Mouse (Mus musculus): ENCODE data around the gene Gm10300. TPM values are rescaled to one million over a fixed set of nuclear protein-coding genes. Genes with fewer than 3 reads are reported as not detected.

Gene Gm10300
- polyA plus RNA-seq, 1 experiment from 2014 or later = not detected

DNA sequence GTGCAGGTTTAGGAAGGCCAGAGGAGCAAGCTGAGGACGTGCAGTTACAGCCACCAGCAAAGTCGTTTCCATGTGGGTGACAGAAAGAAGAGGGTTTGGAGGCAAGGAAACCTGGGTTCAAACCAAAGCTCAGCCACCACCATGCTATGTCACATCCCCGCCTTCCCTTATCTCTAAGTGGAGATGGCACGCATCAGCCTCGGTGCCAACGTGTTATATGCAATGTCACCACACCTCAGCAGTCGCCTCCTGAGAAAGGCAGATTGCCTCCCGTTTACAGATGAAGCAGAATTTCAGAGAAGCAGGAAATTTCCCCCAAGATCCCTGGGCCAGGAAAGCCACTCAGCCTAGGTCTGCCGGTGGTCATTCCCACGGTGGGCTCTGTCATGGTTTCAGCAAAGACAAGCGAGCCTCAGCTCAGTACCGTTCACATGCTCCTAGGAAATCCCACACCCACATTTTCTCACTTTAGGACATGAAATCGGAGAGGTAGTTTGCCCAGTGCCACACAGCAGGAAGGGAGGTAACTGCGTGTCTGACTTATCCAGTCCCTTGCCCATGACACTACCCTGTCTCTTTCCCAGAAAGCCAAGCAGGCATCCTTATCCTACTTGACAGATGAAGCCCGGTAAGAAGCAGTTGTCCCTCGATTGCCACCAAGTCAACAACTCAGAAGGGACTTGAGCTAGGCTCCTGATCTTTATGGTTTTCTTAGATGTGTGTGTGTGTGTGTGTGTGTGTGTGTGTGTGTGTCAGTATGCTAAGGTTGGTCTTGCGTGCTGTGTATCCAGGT is 14.3 kb upstream of the Gm10300 start:
- Histone ChIP-seq H3K9me3 (no peaks in the 10 kb centered on the region), H3K4me1 (replicated peaks) (no peaks in the 10 kb centered on the region), H3K4me3 (replicated peaks) (no peak overlapping the region), H3K36me3 (no peaks in the 10 kb centered on the region), H3K27me3 (no peaks in the 10 kb centered on the region), H3K9ac (replicated peaks) (no peak overlapping the region), H3K27ac (no peak overlapping the region), H3K4me2 (replicated peaks) (no peak overlapping the region)
- ATAC-seq = no peak
- WGBS = 83% methylated on average over 17 of the region's 17 CpGs

DNA sequence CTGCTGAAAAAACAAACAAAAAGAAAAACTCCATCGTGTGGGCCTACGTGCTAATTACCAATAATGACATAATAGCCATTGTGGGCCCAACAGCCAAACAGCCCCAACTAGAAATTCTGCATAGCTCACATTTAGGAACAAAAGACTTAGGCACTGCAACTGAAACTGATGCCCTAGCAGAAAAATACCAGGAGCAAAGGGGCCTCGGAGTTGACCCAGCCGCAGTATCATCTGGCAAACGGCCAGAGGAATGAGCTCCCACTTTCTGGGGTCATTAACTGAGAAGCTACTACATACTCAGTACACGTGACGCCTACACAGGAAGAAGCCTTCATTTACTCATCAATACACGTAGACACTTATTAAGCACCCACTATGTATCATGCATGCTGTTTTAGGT is 12.2 kb upstream of the Gm10300 start:
- WGBS = 78% methylated on average over 8 of the region's 8 CpGs

DNA sequence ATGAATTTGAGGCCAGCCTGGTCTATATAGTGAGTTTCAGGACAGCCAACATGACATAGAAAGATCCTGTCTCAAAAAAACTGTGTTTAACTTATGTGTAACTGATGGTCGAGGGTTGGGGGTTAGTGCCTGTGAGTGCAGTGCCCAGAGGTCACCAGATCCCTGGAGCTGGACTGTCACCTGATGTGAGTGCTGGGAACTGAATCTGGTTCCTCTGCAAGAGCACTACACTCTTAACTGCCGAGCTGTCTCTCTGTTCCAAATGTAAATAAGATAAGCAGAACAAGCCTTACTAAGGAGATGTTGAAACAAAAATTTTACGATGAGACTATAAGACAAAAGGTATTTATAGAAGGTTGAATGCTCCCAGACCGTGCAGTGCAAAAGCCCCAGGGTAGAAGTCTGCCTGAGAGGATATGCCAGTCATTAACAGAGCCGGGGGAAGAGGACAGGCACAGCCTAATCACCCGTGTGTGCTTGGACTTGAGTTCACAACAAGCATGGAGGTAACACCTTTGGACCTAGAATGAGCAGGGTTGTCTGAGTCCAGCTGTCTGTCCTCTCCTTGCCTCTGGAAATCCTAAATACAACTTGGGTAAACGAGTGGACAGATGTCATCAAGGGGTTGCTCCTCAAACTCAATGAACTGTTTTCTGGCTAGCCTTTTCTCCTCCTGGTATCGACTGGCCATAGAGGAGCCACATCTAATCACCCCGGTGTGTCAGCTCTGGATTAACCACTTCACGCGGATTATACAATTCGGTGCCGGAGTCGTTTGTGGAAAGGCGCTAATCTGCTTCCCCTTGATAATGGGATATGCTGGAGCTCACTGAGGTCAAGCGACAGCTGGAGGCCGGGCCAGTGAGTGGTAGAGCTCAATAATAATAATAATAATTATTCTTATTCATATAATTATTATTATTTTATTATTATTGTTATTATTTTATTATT is 11.3 kb upstream of the Gm10300 start:
- Histone ChIP-seq H3K9ac (replicated peaks) (no peak overlapping the region), H3K4me3 (replicated peaks) (no peak overlapping the region), H3K27me3 (no peaks in the 10 kb centered on the region), H3K4me2 (replicated peaks) (no peak overlapping the region), H3K36me3 (no peaks in the 10 kb centered on the region), H3K9me3 (no peaks in the 10 kb centered on the region), H3K4me1 (replicated peaks) (peaks cover 9% of the 10 kb centered on the region), H3K27ac (no peak overlapping the region)
- no peak for ATAC-seq
- WGBS = 68% methylated on average over 17 of the region's 17 CpGs

More for the DNA sequence above, 12.2 kb upstream of the Gm10300 start:
- Histone ChIP-seq H3K9ac (replicated peaks) (no peak overlapping the region), H3K9me3 (no peaks in the 10 kb centered on the region), H3K4me1 (replicated peaks) (peaks cover 9% of the 10 kb centered on the region), H3K4me3 (replicated peaks) (no peak overlapping the region), H3K27me3 (no peaks in the 10 kb centered on the region), H3K27ac (no peak overlapping the region), H3K36me3 (no peaks in the 10 kb centered on the region), H3K4me2 (replicated peaks) (no peak overlapping the region)
- no peak for ATAC-seq

DNA sequence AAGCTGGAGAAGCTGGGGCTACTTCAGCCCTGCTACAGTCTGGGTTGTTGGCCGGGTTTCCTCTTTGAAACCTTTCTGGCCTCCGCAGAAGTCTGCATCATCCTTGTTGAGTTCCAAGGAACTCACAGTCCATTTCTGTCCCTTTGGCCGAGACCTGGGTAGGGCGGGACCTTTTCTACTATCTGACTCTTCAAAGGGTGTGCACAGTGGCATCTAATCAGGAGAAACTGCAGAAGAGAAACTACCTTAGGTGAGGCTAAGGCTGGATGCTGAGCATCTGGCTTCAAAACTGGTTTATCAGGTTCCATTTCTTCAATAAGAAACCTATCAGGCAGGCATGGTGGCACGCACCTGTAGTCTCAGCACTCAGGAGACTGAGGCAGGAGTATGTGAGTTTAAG is 9.9 kb upstream of the Gm10300 start:
- Histone ChIP-seq H3K4me1 (replicated peaks) (peaks cover 9% of the 10 kb centered on the region), H3K27ac (no peak overlapping the region), H3K4me2 (replicated peaks) (no peak overlapping the region), H3K9me3 (no peaks in the 10 kb centered on the region), H3K4me3 (replicated peaks) (no peak overlapping the region), H3K9ac (replicated peaks) (no peak overlapping the region), H3K36me3 (no peaks in the 10 kb centered on the region), H3K27me3 (no peaks in the 10 kb centered on the region)
- WGBS = 92% methylated on average over 5 of the region's 5 CpGs
- no peak for ATAC-seq

DNA sequence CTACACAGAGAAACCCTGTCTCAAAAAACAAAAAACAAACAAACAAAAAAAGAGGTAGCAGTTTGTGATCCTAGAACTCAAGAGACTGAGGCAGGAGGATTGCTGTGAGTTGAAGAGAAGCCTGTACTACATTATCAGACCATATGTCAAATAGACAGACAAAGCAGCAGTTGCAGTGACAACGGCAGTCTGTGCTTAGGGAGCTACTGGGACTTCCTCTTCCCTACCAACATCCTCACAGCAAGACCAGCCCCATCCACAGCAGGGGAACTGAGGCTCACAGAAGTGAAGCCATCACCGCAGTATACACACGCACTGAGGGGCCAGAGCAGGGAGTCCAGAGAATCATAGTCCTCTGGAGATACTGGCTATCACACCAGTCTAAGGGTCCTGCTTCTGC is 8.9 kb upstream of the Gm10300 start:
- peaks cover 9% of the 10 kb centered on the region for H3K4me1 ChIP-seq (replicated peaks)
- no peak overlapping the region for H3K4me2 ChIP-seq (replicated peaks)
- no peak overlapping the region for H3K4me3 ChIP-seq (replicated peaks)
- 78% methylated on average over 3 of the region's 3 CpGs for WGBS
- H3K27me3 ChIP-seq = no peaks in the 10 kb centered on the region
- no peaks in the 10 kb centered on the region for H3K36me3 ChIP-seq
- H3K27ac ChIP-seq = no peak overlapping the region
- H3K9ac ChIP-seq (replicated peaks) = no peak overlapping the region
- no peak for ATAC-seq
- no peaks in the 10 kb centered on the region for H3K9me3 ChIP-seq

DNA sequence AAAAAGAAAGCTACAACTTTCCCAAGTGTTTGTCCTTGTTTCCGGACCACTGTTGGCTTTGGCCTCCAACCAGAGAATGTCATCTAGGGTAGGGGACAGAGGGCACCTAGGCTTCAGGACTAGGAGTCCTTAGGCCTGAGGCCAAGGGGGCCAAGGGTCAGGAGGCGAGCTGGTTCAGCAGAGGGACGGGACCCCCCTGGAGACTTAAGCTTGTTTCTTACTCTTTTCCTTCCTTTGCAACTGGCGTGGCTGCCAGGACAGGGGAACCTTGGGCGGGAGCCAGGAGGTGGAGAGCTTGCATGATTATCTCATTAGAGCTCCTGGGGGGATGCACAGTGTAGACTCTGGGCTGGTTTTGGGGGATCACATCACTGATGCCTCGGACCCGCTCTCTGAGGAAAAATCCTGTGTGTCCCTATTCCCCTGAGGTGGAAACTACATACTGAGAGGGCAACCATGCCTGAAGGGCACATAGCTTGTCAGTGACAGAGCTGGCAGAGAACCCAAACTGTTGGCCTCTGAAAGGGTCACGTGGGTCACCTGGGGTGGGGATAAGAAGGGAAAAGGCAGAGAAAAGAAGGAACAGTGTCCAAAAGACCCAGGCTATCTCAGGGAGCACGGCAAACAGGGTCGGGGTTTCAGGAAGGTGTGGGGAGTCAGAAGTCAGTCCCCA is 8.3 kb upstream of the Gm10300 start:
- no peak for ATAC-seq
- H3K27me3 ChIP-seq = no peaks in the 10 kb centered on the region
- H3K4me3 ChIP-seq (replicated peaks) = no peak overlapping the region
- H3K4me1 ChIP-seq (replicated peaks) = peaks cover 9% of the 10 kb centered on the region
- H3K27ac ChIP-seq = no peak overlapping the region
- no peak overlapping the region for H3K4me2 ChIP-seq (replicated peaks)
- H3K9ac ChIP-seq (replicated peaks) = no peak overlapping the region
- H3K9me3 ChIP-seq = no peaks in the 10 kb centered on the region
- no peaks in the 10 kb centered on the region for H3K36me3 ChIP-seq
- 53% methylated on average over 10 of the region's 10 CpGs for WGBS

DNA sequence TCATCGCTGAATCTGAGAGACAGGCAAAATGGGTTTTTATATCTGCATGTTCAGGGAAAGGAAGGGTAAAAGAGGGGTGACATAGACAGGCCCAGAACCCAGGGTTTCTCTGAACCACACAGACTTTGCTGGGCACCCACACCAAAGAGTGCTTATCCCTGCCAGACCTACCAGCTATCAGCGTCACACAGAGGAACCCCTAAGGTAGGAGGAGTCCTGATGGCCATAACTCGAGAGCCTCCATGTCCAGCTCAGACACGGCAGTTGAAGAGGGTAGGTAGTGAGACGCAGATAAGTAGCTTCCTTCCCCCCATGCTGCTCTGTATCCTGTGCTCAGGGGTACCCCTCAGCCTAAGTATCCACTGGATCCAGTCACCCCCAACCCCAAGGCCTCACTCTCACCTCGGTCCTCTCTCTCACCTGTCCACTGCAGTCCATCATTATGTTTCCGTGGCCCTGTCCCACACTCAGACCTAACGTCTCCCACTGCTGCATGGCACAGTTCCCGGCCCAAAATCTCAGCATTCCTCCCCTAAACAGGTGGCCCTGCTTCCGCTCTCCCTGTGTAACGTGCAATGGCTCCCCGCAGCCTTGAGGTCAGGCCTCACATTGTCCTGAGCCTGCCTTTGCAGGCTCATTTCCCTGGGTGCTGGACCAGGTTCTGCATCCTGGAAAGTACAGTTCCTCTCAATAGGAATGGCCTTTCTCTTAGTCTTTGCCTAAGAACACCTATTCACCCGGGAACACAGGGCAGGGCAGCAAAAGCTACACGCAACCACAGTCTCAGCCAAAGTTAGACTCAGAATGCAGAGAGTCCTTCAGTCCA is 7.2 kb upstream of the Gm10300 start:
- Histone ChIP-seq H3K36me3 (no peaks in the 10 kb centered on the region), H3K9ac (replicated peaks) (no peak overlapping the region), H3K4me2 (replicated peaks) (no peak overlapping the region), H3K4me3 (replicated peaks) (no peak overlapping the region), H3K27ac (no peak overlapping the region), H3K4me1 (replicated peaks) (peaks cover 9% of the 10 kb centered on the region), H3K27me3 (peaks cover 8% of the 10 kb centered on the region; the same call in 1 of the 2 replicates), H3K9me3 (no peaks in the 10 kb centered on the region)
- WGBS = 86% methylated on average over 14 of the region's 14 CpGs
- no peak for ATAC-seq

DNA sequence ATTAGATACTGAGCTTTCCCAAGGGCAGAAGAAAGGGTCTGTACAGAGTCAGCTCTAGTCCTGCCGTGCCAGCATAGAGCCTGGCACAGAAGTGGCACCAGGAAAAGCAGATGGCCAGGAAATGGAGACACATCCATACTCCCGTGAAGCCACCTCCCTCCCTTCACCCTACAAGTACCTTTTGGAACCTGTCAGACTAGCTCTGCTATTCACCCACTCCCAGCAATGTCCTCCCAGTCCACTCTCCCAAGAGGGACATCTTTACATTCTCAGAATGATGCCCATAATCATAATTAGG is 6.6 kb upstream of the Gm10300 start:
- no peak for ATAC-seq
- H3K9ac ChIP-seq (replicated peaks) = no peak overlapping the region

DNA sequence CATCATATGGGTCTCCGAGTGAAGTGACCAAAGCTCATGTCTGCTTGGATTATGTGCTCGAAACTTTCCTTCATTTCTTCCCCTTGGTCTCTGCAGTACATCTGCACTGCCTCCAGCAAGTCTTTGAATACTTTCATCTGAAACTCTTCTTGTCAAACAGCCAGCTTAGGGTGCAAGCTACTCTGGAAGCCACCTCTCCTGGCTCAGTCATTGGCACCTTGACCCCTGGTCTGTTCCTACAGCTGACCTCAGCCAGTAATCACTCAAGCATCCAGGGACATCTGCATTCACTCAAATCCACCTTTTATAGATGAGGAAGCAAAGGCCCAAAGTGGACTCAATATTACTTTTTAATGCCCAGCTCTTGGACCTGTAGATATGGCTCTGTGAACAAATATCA is 2.8 kb upstream of the Gm10300 start:
- Histone ChIP-seq H3K27me3 (peaks cover 28% of the 10 kb centered on the region), H3K9ac (replicated peaks) (no peak overlapping the region), H3K9me3 (no peaks in the 10 kb centered on the region), H3K27ac (no peak overlapping the region), H3K4me3 (replicated peaks) (no peak overlapping the region), H3K36me3 (no peaks in the 10 kb centered on the region), H3K4me2 (replicated peaks) (no peak overlapping the region), H3K4me1 (replicated peaks) (peaks cover 23% of the 10 kb centered on the region)
- 92% methylated on average over 2 of the region's 2 CpGs for WGBS
- no peak for ATAC-seq

More for the DNA sequence above, 6.6 kb upstream of the Gm10300 start:
- WGBS = 75% methylated on average over 2 of the region's 2 CpGs
- no peaks in the 10 kb centered on the region for H3K9me3 ChIP-seq
- H3K4me3 ChIP-seq (replicated peaks) = no peak overlapping the region
- no peak overlapping the region for H3K4me2 ChIP-seq (replicated peaks)
- H3K27me3 ChIP-seq = peaks cover 13% of the 10 kb centered on the region
- H3K27ac ChIP-seq = no peak overlapping the region
- H3K36me3 ChIP-seq = no peaks in the 10 kb centered on the region
- peaks cover 9% of the 10 kb centered on the region for H3K4me1 ChIP-seq (replicated peaks)

DNA sequence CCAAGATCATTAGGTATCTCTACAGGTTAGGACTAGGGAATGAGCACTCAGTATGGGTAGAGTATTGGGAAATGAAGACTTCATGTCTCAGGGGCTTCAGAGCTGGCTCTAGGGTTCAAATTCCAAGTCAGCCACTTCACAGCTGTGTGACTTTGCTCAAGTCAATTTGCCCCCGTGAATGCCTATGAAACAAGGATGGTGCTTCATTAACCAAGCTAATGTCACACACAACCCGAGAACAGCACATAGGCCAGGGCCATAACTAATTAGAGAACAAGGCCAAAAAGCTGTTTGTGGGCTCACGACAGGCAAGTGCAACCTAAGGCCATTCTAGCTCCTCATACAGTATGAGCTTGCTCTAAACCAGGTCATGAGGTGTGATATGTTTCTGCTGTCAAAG is 2.3 kb upstream of the Gm10300 start:
- 78% methylated on average over 3 of the region's 3 CpGs for WGBS
- Histone ChIP-seq H3K9ac (replicated peaks) (no peak overlapping the region), H3K9me3 (no peaks in the 10 kb centered on the region), H3K27me3 (peaks cover 32% of the 10 kb centered on the region), H3K4me3 (replicated peaks) (no peak overlapping the region), H3K27ac (no peak overlapping the region), H3K36me3 (no peaks in the 10 kb centered on the region), H3K4me1 (replicated peaks) (peaks cover 23% of the 10 kb centered on the region), H3K4me2 (replicated peaks) (no peak overlapping the region)
- ATAC-seq = no peak

DNA sequence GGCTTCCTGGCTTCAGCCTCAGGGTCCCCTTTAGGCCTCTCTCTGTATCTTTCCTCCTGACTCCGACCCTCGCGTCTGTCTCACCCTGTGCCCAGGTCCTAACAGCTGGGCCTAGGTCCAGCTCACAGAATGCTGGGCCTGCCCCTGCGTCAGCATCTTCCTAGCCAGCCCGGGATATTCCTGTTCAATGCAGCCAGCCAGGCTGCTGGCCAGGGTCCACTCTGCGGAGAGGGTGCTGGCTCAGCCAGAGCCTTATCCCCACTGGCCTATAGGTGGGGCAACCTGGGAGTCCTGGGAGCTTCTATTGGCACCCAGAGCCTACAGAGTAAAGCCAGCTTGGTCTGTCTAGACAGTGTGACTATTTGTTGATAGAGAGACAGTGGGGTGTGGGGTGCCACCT is 1.6 kb upstream of the Gm10300 start:
- Histone ChIP-seq H3K4me3 (replicated peaks) (no peak overlapping the region), H3K27ac (no peak overlapping the region), H3K4me1 (replicated peaks) (peaks cover 23% of the 10 kb centered on the region), H3K36me3 (no peaks in the 10 kb centered on the region), H3K9ac (replicated peaks) (no peak overlapping the region), H3K4me2 (replicated peaks) (no peak overlapping the region), H3K9me3 (no peaks in the 10 kb centered on the region), H3K27me3 (peaks cover 35% of the 10 kb centered on the region)
- ATAC-seq = no peak
- whole genome bisulfite sequencing = 64% methylated on average over 6 of the region's 6 CpGs
